Mouse (Mus musculus) gastrocnemius, postnatal 25 days (tissue): ENCODE measurements at regions not wholly inside any gene's neighbourhood (a gene's known extent, or its start where the extent isn't known, plus 50 kb on each side); places are given as distances from the start of the nearest gene placed in this dataset.

ENCODE experiments used
- DNase-seq: peaks from one replicate; pipeline ENCODE4 v3.0.0; 2022

GRCm38 (mm10) chr19:59742946-59743345, 200.5 kb downstream of the Rab11fip2 start:
- DNase-seq, result no peak

- no peak for DNase-seq
Observed at GRCm38 (mm10) chr19:59761218-59761617, 182.2 kb downstream of the Rab11fip2 start.

- no peak for DNase-seq
Observed at GRCm38 (mm10) chr19:59784401-59785046, 158.9 kb downstream of the Rab11fip2 start.

GRCm38 (mm10) chr19:59831304-59831703, 112.2 kb downstream of the Rab11fip2 start:
- DNase-seq, result no peak

GRCm38 (mm10) chr19:59837138-59837537, 106.3 kb downstream of the Rab11fip2 start:
- no peak for DNase-seq

- no peak for DNase-seq
Observed at GRCm38 (mm10) chr19:59837628-59838027, 105.8 kb downstream of the Rab11fip2 start.

- no peak for DNase-seq
Observed at GRCm38 (mm10) chr19:59844270-59844669, 99.2 kb downstream of the Rab11fip2 start.

- DNase-seq, result no peak
Observed at GRCm38 (mm10) chr19:59846807-59847206, 96.6 kb downstream of the Rab11fip2 start.

- DNase-seq, result no peak
Observed at GRCm38 (mm10) chr19:59850696-59851095, 92.8 kb downstream of the Rab11fip2 start.

- DNase-seq, result no peak
Observed at GRCm38 (mm10) chr19:59852011-59852738, 91.3 kb downstream of the Rab11fip2 start.
